In genomic region chr10:81401521-81402226, GRCm38 (mm10) we compare ENCODE assay signal across 8 mouse cellular contexts. TPM values are rescaled to one million over a fixed set of nuclear protein-coding genes. Genes with fewer than 3 reads are reported as not detected.
DNase-seq lines count a peak whose midpoint lies in the region; ATAC-seq and TF ChIP-seq lines count a peak whose summit lies in the region.

No protein-coding gene starts in this region.

- H3K27ac ChIP-seq in forebrain, postnatal 0 days (ENCODE audit: low read depth, low read length): peak overlapping the region; percentile 70
- H3K27ac ChIP-seq in hindbrain, embryonic 15.5 days (replicated peaks): peak overlapping the region; percentile 80
- peak overlapping the region; percentile 94 for H3K27ac ChIP-seq in limb, embryonic 12.5 days
- H3K27ac ChIP-seq in midbrain, embryonic 10.5 days (replicated peaks): peak overlapping the region; percentile 90

- 0 out of 2 replicates have a peak overlapping the region, but pooled peaks have one; percentile 5 for H3K4me2 ChIP-seq in forebrain, postnatal 0 days (ENCODE audit: low read depth)
- H3K4me2 ChIP-seq in hindbrain, embryonic 15.5 days: peak overlapping the region; percentile 30
- H3K4me2 ChIP-seq in limb, embryonic 12.5 days: peak overlapping the region; percentile 50

- no peaks in the 10 kb centered on the region for H3K9me3 ChIP-seq in forebrain, postnatal 0 days (ENCODE audit: low read length)
- H3K9me3 ChIP-seq in hindbrain, embryonic 15.5 days: no peaks in the 10 kb centered on the region
- H3K9me3 ChIP-seq in limb, embryonic 12.5 days: no peaks in the 10 kb centered on the region
- H3K9me3 ChIP-seq in midbrain, embryonic 10.5 days (replicated peaks): no peaks in the 10 kb centered on the region

- 0 out of 2 replicates have a peak overlapping the region, but pooled peaks have one; percentile 18 for H3K9ac ChIP-seq in forebrain, postnatal 0 days
- no peak overlapping the region for H3K9ac ChIP-seq in hindbrain, embryonic 15.5 days
- 0 out of 2 replicates have a peak overlapping the region, but pooled peaks have one; percentile 31 for H3K9ac ChIP-seq in limb, embryonic 12.5 days (replicated peaks)

- peak; percentile 62 for ATAC-seq in forebrain, postnatal 0 days
- ATAC-seq in hindbrain, embryonic 15.5 days (ENCODE audit: low FRiP score, low read depth): peak; percentile 68
- peak; percentile 74 for ATAC-seq in limb, embryonic 12.5 days (ENCODE audit: insufficient number of reproducible peaks, insufficient read depth, low FRiP score, low TSS enrichment, low read depth)

- H3K36me3 ChIP-seq in forebrain, postnatal 0 days (ENCODE audit: insufficient read depth): peaks cover 25% of the 10 kb centered on the region
- peaks cover 22% of the 10 kb centered on the region for H3K36me3 ChIP-seq in hindbrain, embryonic 15.5 days
- H3K36me3 ChIP-seq in limb, embryonic 12.5 days: peaks cover 60% of the 10 kb centered on the region
- peaks cover 13% of the 10 kb centered on the region; the same call in 1 of the 2 replicates for H3K36me3 ChIP-seq in midbrain, embryonic 10.5 days

- DNase-seq in right cerebral cortex, postnatal 10 days (ENCODE audit: low spot score in 2 of 2): peak; percentile 84 to 87
- no peak for DNase-seq in right cerebral cortex, postnatal 25 days
- DNase-seq in cerebellum, adult 9-10 months: peak; percentile 69
- DNase-seq in forebrain, postnatal 0 days: peak; percentile 63
- peak; percentile 77 for DNase-seq in midbrain, embryonic 10.5 days (ENCODE audit: low spot score)
- peak; percentile 75 for DNase-seq in yolk sac, embryonic 10.5 days (ENCODE audit: low spot score)

- no peak for TF ChIP-seq CTCF in forebrain, postnatal 0 days (IDR thresholded peaks at IDR 0.05; ENCODE audit: low read depth)

- no peaks in the 10 kb centered on the region for H3K27me3 ChIP-seq in forebrain, postnatal 0 days (ENCODE audit: insufficient read depth, low read length)
- 0 out of 2 replicates have a peak, but pooled peaks cover 2% of the 10 kb centered on the region for H3K27me3 ChIP-seq in hindbrain, embryonic 15.5 days
- H3K27me3 ChIP-seq in limb, embryonic 12.5 days: peaks cover 40% of the 10 kb centered on the region
- peaks cover 93% of the 10 kb centered on the region for H3K27me3 ChIP-seq in midbrain, embryonic 10.5 days (ENCODE audit: low read depth, poor library complexity, severe bottlenecking)

- WGBS in forebrain, postnatal 0 days: 8% methylated on average over 18 of the region's 18 CpGs
- 9% methylated on average over 18 of the region's 18 CpGs for WGBS in hindbrain, embryonic 15.5 days
- 6% methylated on average over 18 of the region's 18 CpGs for WGBS in limb, embryonic 12.5 days
- WGBS in midbrain, embryonic 10.5 days: 11% methylated on average over 17 of the region's 18 CpGs

- peaks cover 9% of the 10 kb centered on the region for H3K4me1 ChIP-seq in forebrain, postnatal 0 days (ENCODE audit: insufficient read depth)
- peaks cover 50% of the 10 kb centered on the region for H3K4me1 ChIP-seq in hindbrain, embryonic 15.5 days (replicated peaks)
- peaks cover 69% of the 10 kb centered on the region for H3K4me1 ChIP-seq in limb, embryonic 12.5 days (replicated peaks)
- peaks cover 74% of the 10 kb centered on the region for H3K4me1 ChIP-seq in midbrain, embryonic 10.5 days

- H3K4me3 ChIP-seq in forebrain, postnatal 0 days (ENCODE audit: low read depth, low read length): no peak overlapping the region
- H3K4me3 ChIP-seq in hindbrain, embryonic 15.5 days: no peak overlapping the region
- H3K4me3 ChIP-seq in limb, embryonic 12.5 days (replicated peaks): peak overlapping the region; percentile 17; the same call in 1 of the 2 replicates
- peak overlapping the region; percentile 41 for H3K4me3 ChIP-seq in midbrain, embryonic 10.5 days

RNA-seq across cellular contexts. Expression of gene Smim24, which starts 8.8 kb away (rescaled TPM):
- 0.77 and 1.3 TPM in 2 replicates for total RNA-seq in forebrain, postnatal 0 days (2014; rRNA removed)
- polyA plus RNA-seq in forebrain, postnatal 0 days (2015; fragmentation: Nextera tagmentation; extraction: Ambion mirVana): 1.7 TPM in 2 replicates
- polyA plus RNA-seq in hindbrain, embryonic 15.5 days (2015; fragmentation: Nextera tagmentation; extraction: Ambion mirVana): 1.4 and 1.8 TPM in 2 replicates
- polyA plus RNA-seq in limb, embryonic 12.5 days (2016; fragmentation: Nextera tagmentation; extraction: Ambion mirVana): 2.9 and 3.0 TPM in 2 replicates
- polyA plus RNA-seq in midbrain, embryonic 10.5 days (2016; fragmentation: Nextera tagmentation; extraction: Ambion mirVana): 1.7 and 2.3 TPM in 2 replicates

RNA-seq across cellular contexts. Expression of gene Gm48552, which starts 12.9 kb away (rescaled TPM):
- total RNA-seq in forebrain, postnatal 0 days (2014; rRNA removed): 5.8 and 16.6 TPM in 2 replicates
- polyA plus RNA-seq in forebrain, postnatal 0 days (2015; fragmentation: Nextera tagmentation; extraction: Ambion mirVana): 1.9 and 3.7 TPM in 2 replicates
- 2.1 and 2.7 TPM in 2 replicates for polyA plus RNA-seq in hindbrain, embryonic 15.5 days (2015; fragmentation: Nextera tagmentation; extraction: Ambion mirVana)
- 1.1 and 3.1 TPM in 2 replicates for polyA plus RNA-seq in limb, embryonic 12.5 days (2016; fragmentation: Nextera tagmentation; extraction: Ambion mirVana)
- 1.7 and 2.9 TPM in 2 replicates for polyA plus RNA-seq in midbrain, embryonic 10.5 days (2016; fragmentation: Nextera tagmentation; extraction: Ambion mirVana)

RNA-seq across cellular contexts. Expression of gene Gm48551, which starts 17.4 kb away (rescaled TPM):
- total RNA-seq in forebrain, postnatal 0 days (2014; rRNA removed): 2.5 and 3.3 TPM in 2 replicates
- 5.0 and 7.3 TPM in 2 replicates for polyA plus RNA-seq in forebrain, postnatal 0 days (2015; fragmentation: Nextera tagmentation; extraction: Ambion mirVana)
- polyA plus RNA-seq in hindbrain, embryonic 15.5 days (2015; fragmentation: Nextera tagmentation; extraction: Ambion mirVana): 6.2 and 6.6 TPM in 2 replicates
- 3.3 and 3.8 TPM in 2 replicates for polyA plus RNA-seq in limb, embryonic 12.5 days (2016; fragmentation: Nextera tagmentation; extraction: Ambion mirVana)
- polyA plus RNA-seq in midbrain, embryonic 10.5 days (2016; fragmentation: Nextera tagmentation; extraction: Ambion mirVana): 2.9 and 3.4 TPM in 2 replicates

RNA-seq across cellular contexts. Expression of gene Dohh, which starts 17.4 kb away (rescaled TPM):
- total RNA-seq in forebrain, postnatal 0 days (2014; rRNA removed): 126 and 139 TPM in 2 replicates
- polyA plus RNA-seq in forebrain, postnatal 0 days (2015; fragmentation: Nextera tagmentation; extraction: Ambion mirVana): 111 and 125 TPM in 2 replicates
- polyA plus RNA-seq in hindbrain, embryonic 15.5 days (2015; fragmentation: Nextera tagmentation; extraction: Ambion mirVana): 92.2 and 94.0 TPM in 2 replicates
- 71.9 and 74.6 TPM in 2 replicates for polyA plus RNA-seq in limb, embryonic 12.5 days (2016; fragmentation: Nextera tagmentation; extraction: Ambion mirVana)
- 93.4 and 98.7 TPM in 2 replicates for polyA plus RNA-seq in midbrain, embryonic 10.5 days (2016; fragmentation: Nextera tagmentation; extraction: Ambion mirVana)

RNA-seq across cellular contexts. Expression of gene Fzr1, which starts 23.4 kb away (rescaled TPM):
- 60.2 and 67.2 TPM in 2 replicates for total RNA-seq in forebrain, postnatal 0 days (2014; rRNA removed)
- polyA plus RNA-seq in forebrain, postnatal 0 days (2015; fragmentation: Nextera tagmentation; extraction: Ambion mirVana): 128 and 132 TPM in 2 replicates
- polyA plus RNA-seq in hindbrain, embryonic 15.5 days (2015; fragmentation: Nextera tagmentation; extraction: Ambion mirVana): 147 and 152 TPM in 2 replicates
- polyA plus RNA-seq in limb, embryonic 12.5 days (2016; fragmentation: Nextera tagmentation; extraction: Ambion mirVana): 136 and 137 TPM in 2 replicates
- 138 and 146 TPM in 2 replicates for polyA plus RNA-seq in midbrain, embryonic 10.5 days (2016; fragmentation: Nextera tagmentation; extraction: Ambion mirVana)

Comparison
In these comparisons a context has a peak if more than half of its experiments do, and no peak if none do; other contexts are left out.
1. H3K4me3 ChIP-seq: peak in limb, embryonic 12.5 days (single experiment) and midbrain, embryonic 10.5 days (single experiment); none in forebrain, postnatal 0 days (single experiment) and hindbrain, embryonic 15.5 days (single experiment).
2. Peak in every context shown above with its lines, with median percentiles within 50 percentile points of each other: ATAC-seq, H3K27ac ChIP-seq and H3K4me2 ChIP-seq.